Mouse (Mus musculus) B cell, adult 2 months (primary cell): ENCODE results near the gene Fer.

Experiments used
- DNase-seq, 2 experiments: peaks; one replicate each; pipeline ENCODE4 v3.0.0; 2022

Fer gene

GRCm38 (mm10) chr17:64096811-64097210 lies 233.9 kb downstream of the Fer start:
- no peak for DNase-seq

GRCm38 (mm10) chr17:64097788-64098359 lies 235.0 kb downstream of the Fer start:
- DNase-seq: no peak

- no peak for DNase-seq
Measured at GRCm38 (mm10) chr17:64099395-64100171, 236.7 kb downstream of the Fer start.

GRCm38 (mm10) chr17:64100172-64100510 lies 237.3 kb downstream of the Fer start:
- no peak for DNase-seq

GRCm38 (mm10) chr17:64108773-64109172 lies 245.9 kb downstream of the Fer start:
- DNase-seq: no peak

- no peak for DNase-seq
Measured at GRCm38 (mm10) chr17:64109871-64110270, 247.0 kb downstream of the Fer start.

GRCm38 (mm10) chr17:64113625-64114024 lies 250.8 kb downstream of the Fer start:
- no peak for DNase-seq

- no peak for DNase-seq
Measured at GRCm38 (mm10) chr17:64116762-64117161, 253.9 kb downstream of the Fer start.

- DNase-seq: no peak
Measured at GRCm38 (mm10) chr17:64119697-64120288, 256.9 kb downstream of the Fer start.

GRCm38 (mm10) chr17:64122556-64122955 lies 259.7 kb downstream of the Fer start:
- DNase-seq: no peak

- no peak for DNase-seq
Measured at GRCm38 (mm10) chr17:64123732-64124131, 260.9 kb downstream of the Fer start.

GRCm38 (mm10) chr17:64126904-64127303 lies 264.0 kb downstream of the Fer start:
- DNase-seq: no peak

- no peak for DNase-seq
Measured at GRCm38 (mm10) chr17:64129750-64130149, 266.9 kb downstream of the Fer start.

GRCm38 (mm10) chr17:64130356-64130755 lies 267.5 kb downstream of the Fer start:
- no peak for DNase-seq

- no peak for DNase-seq
Measured at GRCm38 (mm10) chr17:64132183-64132582, 269.3 kb downstream of the Fer start.

GRCm38 (mm10) chr17:64135941-64136650 lies 273.2 kb downstream of the Fer start:
- no peak for DNase-seq

GRCm38 (mm10) chr17:64138036-64138717 lies 275.3 kb downstream of the Fer start:
- no peak for DNase-seq

- no peak for DNase-seq
Measured at GRCm38 (mm10) chr17:64139231-64139915, 276.5 kb downstream of the Fer start.

GRCm38 (mm10) chr17:64140063-64140850 lies 277.4 kb downstream of the Fer start:
- no peak for DNase-seq

GRCm38 (mm10) chr17:64141856-64142255 lies 279.0 kb downstream of the Fer start:
- no peak for DNase-seq

- no peak for DNase-seq
Measured at GRCm38 (mm10) chr17:64146409-64146808, 283.5 kb downstream of the Fer start.

GRCm38 (mm10) chr17:64150717-64151116 lies 287.9 kb downstream of the Fer start:
- no peak for DNase-seq
